Mouse (Mus musculus) kidney, adult 18-20 months (tissue): Measurements from ENCODE around the gene Spred1.
"Not testable (repeated sequence)": the region's sequence is repeated elsewhere in the genome, so short reads cannot be mapped to it uniquely, and the experiment has no call there.

Source experiments
- DNase-seq: peaks from one replicate; pipeline ENCODE4 v3.0.0; 2021

The Spred1 gene

DNA sequence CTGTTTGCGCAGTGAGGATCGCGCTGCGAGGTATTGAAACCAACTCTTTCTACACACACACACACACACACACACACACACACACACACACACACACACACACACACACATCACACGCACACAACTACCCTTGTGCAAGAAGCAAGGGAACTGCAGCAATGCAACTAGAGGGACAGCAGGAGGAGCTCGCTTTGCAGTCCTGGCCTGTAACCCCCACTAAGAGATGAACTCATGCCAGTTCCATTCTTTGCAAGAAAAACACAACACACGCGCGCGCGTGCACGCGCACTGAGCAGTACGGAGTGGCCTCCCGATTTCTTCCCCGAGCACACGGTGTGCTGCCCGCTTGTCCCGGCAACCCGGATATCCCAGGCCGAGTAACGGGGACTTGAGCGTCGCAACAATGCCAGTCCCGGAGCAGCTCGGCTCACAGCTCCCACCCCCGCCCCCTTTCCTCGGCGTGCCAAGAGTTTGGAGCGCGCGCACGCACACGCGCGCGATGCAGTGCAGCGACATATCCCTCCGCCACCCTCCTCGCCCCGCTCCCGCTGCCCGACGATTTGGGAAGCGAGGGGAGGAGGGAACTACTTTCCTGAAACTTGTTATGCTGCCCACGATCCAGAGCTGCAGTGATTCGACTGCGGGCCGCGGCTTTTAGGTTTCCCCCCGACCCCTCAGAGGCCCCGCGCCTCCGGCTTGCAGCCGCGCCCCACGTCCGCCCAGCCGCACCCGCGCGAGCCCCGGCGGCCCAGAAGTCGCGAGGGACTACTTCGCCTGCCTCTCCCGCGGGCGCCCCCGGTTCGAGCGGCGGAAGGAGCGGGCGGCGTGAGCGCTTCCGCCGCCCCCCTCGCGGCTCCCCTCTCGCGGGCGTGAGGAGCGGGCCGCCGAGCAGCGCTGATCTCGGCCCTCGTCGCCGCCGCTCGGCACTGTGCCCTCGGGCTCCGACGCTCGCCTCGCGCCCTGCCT lies 645 bp upstream of the Spred1 start:
- DNase-seq = peak; percentile 91

DNA sequence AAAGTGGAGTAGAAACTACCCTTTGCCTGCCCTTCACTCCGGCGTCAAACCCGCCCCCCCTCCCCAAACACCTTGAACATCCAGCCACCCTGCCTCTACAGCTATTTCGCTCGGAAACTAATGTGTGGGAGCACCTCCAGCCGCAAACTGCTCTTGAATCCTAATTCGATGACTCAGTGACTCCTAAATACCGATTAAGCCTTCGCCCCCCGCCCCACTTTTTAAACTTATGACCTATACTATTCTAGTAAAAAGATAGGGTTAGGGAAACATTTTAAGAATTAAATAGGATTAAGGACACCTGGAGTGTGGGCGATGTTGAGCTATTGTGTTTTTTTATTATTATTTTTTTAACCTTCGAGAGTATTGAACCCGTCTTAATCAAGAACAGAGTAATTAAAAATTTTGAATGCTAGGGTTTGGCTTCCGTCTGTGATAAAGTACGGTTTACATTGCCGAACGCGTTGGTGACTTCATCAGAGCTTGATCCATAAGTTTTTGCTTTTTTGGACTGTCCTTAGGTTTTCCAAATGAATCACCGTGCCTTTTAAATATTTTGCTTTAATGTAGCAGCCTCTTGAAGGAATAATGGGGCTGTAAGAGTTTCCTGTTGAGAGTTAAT lies 921 bp downstream of the Spred1 start:
- no peak for DNase-seq

DNA sequence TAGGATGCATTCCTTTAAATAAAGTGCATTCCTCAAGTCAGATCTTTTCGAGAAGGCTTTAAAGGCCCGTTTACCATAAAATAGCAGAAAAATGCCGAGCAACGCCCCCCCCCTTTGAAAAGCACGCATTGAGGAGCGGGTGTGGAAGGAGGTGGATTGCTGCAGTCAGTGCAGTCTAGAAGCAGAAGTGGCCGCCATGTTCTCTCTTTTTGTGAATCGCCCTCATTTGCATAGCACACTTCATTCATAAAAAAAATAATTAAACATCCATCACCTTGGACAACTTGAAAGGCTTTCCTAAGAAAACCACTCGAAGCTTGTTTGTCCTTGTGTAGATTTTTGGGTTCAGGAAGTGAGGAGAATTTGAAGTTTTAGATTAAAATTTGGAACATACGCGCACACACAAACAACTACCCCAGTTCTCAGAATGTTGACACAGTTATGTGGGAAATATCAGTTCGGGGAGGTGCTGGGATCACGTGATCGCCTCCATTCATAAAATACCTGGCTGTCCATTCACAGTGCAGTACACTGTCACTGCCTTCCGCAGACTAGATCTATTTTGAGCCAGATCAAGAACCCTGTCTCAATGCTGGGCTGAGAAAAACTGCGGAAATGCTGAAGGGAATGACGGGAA lies 1.6 kb downstream of the Spred1 start:
- peak; percentile 60 for DNase-seq

DNA sequence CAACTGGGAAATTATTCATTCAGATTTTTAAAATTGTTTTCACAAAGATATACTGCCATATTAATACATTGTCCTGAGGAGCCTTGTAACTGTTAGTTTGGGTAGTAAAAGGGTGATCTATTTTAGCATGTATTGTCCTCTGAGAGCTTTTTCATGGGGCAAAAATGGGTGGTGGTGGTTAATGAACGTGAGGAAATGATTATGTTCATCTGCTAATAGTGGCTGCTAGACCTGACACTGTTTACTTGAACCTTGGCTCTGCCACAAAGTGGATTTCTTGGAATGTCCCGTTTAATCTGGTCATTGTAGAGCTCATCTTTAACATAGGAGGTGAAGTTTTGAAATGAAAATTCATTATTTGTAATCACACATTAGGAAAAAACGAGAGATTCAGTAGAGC lies 2.5 kb downstream of the Spred1 start:
- DNase-seq = no peak

DNA sequence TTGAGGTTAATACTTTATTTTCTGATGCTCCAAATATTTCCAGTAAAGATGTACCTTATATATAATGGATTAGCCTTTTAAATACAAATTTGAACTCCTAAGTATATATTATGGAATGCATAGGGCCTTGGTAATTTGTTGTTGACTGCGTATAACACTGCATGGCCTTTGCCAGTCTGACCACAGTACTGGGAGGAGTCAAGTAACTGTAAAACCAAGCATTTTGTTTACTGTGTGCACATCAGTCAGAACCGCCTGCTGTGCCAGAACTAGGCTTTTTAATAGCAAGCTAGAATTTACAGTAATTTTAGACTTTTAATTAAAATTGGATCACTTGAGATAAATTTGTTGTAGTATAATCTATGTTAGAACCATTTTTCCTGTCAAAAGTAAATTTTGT lies 3.7 kb downstream of the Spred1 start:
- no peak for DNase-seq

DNA sequence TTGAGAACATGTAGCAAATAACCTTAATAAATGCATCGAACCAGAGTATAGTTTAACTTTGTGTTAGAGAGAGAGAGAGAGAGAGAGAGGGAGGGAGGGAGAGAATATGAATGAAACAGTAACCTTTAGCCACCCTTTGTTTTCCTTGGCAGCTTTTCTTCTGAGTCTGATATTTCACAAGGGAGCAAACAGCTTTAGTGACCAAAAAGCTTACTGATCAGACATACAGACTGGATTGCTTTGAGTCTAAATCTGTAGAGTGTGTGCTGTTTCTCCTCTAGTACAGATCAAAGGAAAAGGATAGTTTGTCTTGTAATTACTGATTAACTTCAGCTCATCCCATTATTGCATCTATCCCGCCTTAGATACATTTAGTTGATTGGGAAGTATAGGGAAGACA lies 8.0 kb downstream of the Spred1 start:
- DNase-seq = no peak

DNA sequence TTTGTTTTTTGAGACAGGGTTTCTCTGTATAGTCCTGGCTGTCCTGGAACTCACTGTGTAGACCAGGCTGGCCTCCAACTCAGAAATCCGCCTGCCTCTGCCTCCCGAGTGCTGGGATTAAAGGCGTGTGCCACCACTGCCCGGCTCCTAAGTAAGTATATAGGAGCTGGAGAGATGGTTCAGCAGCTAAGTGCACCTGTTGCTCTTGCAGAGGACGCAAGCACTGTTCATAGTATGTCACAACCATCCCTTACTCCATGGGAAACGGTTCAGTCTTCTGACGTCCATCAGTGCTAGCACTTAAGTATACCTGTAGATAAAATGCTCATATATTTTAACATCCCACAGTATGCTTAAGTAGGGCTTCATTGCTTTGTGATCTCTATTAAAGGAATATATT lies 9.9 kb downstream of the Spred1 start:
- not testable (repeated sequence) for DNase-seq

DNA sequence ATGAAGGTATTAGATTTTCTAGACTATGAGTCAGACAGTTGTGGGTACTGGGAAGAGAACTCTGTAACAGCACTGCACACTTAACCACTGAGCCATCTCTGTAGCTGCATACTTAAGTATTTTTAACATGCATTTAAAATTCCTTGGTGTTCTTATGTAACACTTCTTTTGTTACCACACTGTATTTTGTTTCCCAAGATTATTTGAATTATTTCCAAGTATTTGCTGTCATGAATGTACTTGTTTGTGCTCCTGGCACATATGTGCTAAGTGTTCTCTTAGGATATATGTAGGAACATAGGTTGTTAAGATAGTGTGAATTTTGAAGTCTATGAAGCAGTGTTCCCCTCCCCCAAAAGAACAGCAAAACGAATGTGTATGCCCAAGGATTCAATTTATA lies 10.7 kb downstream of the Spred1 start:
- no peak for DNase-seq

DNA sequence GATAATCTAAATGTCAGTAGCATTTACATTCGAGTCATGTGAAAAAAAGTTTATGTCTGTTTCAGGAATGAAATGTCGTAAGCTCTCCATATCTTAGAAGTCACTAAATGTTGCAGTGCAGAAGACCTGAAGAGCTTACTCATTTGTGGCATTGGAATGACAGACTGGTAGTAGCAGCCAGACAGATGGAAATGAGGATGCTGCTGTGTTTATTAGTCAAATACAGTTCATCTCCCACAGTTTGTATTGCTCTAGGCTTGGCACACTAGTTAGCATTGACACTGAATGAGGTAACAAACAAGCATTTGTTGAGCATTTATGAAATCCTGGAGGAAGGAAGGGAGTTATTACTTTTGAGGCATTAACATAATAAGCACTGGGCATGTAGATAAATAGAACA lies 12.4 kb downstream of the Spred1 start:
- no peak for DNase-seq

DNA sequence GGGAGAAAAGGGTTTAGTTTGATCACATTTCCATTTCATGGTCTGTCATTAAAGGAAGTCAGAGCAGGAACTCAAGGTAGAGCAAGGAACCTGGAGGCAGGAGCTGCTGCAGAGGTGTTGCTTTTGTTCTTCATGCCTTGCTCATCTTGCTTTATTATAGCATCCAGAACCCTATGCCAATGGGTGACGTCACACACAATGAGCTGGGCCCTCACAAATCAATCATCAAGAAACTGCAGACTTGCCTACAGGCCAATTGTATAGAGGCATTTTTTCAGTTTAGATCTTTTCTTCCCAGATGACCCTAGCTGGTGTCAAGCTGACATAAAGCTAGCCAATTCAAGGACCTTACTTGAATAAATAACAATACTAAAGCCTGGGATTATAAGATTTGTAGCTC lies 16.6 kb downstream of the Spred1 start:
- no peak for DNase-seq

DNA sequence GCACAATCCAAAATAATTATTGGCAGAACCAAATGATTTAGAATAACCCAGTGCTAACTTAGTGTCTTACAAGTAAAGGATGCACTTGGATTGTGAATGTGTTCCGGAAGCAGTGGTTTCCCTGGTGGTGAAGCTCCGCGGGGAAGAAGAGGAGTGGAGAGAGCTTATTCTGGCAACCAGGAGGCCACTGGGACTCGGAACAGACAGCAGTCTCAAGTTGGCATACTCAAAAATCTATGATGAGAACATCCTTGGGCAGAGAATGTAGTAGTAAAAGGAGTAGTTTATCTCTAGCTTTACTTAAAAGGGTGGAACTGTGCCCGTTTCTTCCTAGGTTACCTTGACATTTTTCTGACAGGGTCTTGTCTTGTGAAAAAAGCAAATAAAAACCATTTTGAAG lies 17.8 kb downstream of the Spred1 start:
- DNase-seq = no peak

DNA sequence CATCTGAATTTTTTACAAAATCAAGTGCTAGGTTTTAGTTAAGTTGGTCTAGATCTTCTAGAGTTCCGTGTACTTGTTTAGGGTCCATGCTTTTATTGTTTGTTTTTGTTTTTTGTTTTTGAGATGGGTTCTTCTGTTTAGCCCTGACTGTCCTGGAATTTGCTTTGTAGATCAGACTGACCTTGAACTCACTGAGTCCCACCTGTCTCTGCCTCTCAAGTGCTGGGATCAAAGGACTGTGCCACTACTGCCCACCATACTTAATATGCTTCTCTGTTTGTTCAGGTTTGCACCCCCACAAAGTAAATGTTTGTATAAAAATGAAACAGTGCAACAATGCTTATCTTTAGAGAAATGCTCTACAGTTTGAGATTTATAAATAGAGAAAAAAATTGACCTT lies 18.8 kb downstream of the Spred1 start:
- no peak for DNase-seq

DNA sequence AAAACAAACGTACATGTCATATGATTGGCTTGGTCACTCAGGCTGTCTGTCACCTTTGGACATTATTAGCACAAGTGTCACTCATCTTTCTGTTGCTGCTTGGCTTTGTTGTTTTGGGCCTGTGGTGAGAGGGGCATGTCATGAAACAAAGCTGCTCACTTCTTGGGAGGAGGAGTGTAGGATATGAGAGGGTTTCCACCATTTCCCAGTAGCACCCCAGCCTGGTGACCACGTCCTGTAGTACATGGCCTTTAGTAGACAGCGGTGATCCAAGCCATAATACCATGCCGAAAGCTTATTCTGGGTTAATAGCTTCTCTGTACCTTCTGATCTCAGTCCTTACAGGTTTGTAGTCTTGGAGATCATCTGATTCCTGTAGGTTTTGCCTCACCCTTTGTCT lies 21.9 kb downstream of the Spred1 start:
- DNase-seq = no peak

DNA sequence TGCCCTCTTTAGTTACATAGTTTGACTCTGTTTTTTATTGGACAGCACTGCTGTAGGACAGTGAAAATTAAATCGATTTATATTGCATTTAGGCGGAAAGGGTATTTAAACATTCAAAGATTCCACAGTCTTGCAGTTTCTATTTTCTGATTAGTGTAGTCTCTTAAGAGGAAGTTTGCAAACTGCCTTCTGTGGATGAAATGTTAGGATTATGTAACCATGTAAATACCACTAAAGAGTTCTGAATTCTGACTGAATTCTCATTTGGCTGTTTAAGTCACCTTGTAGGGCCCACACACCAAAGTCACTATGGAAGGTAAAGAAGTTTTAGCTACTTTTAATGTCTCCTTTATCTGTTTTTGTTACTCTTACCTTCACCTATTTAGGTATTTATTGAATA lies 24.9 kb downstream of the Spred1 start:
- DNase-seq = no peak

DNA sequence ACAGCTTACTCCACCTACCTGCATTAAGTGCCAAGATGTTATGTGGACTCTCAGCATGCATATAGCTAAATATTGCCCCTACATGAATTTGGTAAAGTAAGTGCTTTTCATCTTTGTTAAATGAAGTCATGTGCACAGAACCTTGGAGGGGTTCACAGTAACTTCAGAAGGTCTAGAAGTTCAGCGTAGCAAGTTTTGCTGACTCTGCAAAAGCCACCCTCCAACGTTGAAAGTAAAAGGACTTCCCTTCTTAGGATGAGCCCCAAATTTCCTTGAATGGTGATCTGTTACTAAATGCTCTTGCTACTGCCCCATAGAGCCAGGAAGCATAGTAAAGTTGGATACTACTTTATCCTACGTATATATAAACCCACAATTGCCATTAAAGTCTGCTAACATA lies 25.4 kb downstream of the Spred1 start:
- DNase-seq = no peak

DNA sequence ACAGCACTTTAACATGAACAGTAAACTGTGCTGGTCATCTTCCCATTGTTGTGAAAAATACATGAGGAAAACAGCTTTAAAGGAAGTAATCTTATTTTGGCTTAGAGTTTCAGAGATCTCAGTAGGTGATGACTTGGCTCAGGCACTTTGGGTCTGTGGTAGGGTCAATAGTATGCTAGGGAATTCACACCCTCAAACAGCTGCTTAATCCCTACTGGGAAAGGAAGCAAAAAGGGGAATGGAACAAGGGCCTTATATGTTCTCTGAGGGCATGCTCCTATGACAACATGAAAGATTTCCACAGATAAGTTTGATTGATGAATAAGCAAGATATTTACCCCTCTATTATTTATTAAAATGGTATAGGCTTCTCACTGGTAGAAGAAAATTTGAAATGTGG lies 31.0 kb downstream of the Spred1 start:
- DNase-seq = no peak

DNA sequence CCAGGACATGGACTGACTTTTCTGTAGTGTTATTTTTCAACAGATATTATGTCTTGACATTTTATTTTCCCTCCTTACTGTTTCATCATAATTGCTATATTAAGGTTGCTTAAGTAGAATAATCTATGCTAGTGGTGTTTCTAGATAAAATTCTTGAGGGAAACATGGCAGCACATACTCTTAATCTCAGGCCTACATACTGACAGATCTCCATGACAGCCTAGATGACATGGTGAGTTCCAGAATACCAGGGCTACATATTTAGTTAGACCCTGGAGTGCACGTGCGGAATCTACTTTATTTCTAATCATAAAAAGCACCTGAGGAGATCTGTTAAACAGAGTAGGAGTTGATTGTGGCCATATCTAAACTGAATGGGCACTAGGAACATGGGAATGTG lies 47.2 kb downstream of the Spred1 start:
- no peak for DNase-seq

DNA sequence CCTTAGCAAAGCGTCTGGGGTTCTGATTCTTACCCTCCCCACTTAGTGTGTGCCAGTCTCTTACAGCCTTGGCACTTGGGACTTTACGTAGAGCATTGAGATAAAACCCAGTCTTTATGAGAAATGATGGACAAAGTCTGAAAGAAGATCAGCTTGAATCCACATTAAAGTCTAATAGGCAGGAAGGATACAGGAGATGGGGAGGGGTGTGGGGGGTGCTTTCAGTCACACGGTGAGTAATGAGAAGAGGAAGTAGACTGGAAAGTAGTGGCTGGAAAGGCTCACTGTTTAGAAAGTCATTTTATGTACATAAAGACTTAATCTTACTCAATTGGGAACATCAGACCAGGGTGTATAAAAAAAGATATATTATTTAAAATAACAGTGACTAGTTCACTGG lies 47.9 kb downstream of the Spred1 start:
- no peak for DNase-seq

DNA sequence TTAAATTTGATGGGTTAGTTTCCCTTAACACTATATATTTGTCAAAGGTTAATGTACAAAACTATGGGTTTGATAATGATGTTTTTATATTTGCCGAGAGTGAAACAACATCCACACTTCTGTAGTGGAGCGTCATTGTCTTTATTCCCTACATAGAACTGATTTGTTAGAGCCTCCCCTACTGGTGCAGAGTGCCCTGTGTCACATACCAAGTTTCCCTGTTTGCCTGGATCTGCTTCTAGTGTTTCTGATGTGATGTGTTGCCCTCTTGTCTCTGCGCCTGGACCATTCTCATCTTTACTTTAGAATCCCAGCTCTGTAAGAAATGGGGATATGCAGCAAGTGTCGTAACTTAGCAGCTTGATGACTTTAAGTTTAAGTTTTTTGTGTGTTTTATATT lies 51.8 kb downstream of the Spred1 start:
- DNase-seq = no peak

DNA sequence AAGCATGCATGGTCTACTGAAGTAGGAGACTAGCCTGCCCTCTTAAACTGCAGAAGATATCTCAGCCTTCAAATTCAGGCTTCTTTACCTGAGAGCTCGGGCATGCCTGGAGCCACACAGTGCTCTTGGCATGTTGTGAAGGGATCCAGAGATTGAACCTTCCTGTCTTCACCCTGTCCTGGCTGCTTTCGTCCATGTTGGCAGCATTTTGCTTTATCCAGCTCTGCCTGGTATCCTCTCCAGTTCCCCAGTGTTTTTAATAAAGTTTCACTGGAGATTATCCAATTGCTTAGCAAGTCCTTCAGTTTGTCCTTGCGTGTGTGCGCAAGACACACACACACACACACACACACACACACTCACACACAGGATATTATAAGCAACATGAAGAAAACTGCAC lies 54.9 kb downstream of the Spred1 start:
- no peak for DNase-seq

DNA sequence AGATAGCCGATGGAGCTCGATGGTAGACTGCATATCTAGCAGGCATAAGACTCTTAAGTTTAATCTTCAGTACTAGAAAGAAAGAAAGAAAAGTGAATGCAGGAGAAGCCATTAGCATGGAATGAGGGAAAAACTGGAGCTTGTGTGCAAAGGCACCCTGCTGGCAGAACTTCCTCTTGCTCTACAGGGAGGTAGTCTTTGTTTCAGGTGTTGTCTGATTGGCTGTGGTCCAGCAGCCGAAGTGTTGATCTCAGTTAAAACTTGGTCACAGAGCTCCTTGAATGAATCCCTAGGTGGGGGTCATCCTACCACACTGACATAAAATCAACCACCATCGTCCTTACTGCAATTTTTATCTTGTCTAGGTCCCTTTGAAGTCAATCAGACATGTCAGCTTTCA lies 55.8 kb downstream of the Spred1 start:
- DNase-seq = no peak

DNA sequence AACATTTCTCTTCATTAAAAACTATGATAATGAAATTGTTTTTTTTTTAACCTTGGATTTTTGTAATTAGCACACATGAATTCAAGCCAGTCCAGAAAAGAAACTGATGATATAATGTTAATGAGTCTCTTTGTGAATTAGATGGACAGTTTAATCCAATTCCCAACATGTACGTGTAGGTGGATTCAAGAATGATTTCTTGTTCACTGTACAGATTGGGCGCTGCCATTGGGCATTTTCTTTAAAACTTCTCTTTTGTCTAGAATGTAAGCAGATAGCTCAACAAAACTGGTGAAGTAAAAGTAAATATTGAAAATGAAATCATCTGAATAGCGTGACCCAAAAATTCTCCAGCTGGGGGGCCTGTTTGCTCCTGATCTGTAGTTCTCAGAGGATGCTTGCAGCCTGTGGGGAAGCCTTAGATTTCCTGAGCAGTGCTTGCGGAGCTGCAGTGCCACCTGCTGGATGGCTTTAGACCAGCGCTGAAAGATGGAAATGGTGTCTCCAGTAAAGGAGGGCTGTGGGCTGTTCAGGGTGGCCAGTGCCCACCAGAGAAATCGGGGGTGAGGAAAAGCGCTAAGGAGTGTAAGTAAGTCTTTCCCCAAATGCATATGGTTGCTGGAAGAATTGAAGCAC lies 59.2 kb downstream of the Spred1 start:
- DNase-seq = peak; percentile 82

DNA sequence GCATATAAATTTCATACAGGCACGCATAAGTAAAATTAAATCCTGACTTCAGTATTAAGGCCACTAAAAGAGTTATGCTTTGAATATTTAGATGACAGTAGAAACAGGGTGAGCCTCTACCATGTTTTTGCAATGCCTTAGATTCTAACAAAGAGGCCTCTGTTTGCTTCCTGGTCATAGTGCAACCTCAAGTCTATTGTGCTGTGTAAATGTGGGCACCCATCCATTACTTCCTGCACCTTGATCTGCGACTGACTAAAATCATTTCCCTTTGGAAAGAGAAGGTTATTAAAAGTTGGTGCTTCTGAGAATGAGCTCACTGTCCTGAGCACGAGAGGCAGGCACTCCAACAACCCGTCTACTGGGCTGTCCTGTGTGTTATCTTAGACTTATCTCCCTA lies 64.4 kb downstream of the Spred1 start:
- no peak for DNase-seq

DNA sequence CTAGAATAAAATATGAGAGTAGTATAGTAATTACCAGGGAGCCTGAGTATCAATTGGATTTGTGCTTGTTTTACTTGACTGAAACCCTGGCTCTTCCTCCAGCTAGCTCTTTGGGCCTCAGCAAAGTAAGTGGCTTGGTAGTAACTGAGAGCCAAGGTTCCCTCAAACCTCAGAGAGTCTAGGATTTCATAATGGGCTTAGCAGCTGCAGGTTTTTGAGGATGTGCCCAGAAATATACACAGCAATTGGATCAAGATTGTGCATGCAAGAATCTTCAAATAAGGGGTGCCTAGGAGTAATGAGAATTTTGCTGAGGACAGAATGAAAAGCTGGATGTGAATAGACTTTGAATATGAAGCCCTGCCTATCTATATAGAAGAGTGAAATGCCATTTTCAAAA lies 69.7 kb downstream of the Spred1 start:
- no peak for DNase-seq
